Comparison of ENCODE assay signal across 9 mouse cellular contexts in the genomic region with DNA sequence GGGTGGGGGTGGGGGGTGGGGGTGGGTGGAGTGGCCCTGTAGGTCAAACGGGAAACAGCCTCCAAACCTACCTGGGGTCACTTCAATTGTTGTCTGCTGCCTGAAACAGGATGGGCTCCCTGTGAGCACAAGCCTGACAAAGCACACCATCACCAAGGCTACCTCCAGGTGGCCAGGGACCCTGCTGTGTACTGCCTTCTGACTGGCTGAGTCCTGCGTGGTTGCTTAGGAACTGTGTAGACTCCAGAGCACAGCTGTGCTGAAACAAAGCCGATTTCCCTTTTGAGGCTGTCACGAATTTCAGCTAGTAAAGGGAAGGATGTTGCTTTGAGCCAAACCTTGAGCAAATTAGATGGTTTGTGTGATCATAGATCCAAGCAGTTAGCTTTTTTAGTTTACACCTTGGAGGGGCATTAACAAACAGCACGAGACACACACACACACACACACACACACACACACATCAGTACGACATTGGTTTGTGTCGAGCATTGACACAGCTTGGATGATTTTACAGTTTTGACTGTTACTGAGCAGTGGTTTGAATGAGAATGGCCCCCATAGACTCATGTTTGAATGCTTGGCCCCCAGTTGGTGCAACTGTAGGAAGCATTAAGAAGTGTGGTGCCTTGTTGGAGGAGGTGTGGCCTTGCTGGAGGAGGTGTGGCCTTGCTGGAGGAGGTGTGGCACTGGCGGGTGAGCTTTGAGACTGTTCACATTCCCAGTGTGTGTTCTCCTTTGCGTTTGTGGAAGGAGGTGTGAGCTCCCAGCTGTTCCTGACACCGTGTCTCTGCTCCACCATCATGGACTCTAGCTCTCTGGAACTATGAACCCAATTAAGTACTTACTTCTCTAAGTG. TPM values are rescaled to one million over a fixed set of nuclear protein-coding genes. Genes with fewer than 3 reads are reported as not detected.
DNase-seq lines count a peak whose midpoint lies in the region; ATAC-seq and TF ChIP-seq lines count a peak whose summit lies in the region.
"Had no signal": no experiment of that assay in that cellular context is flagged by ENCODE, and none has a peak within 500 bp of the region (broad histone marks: within the 10 kb centered on the region; RNA-seq: fewer than 3 reads in every experiment).

No protein-coding gene starts in this region.

- peak; percentile 83 for ATAC-seq in kidney, embryonic 14.5 days (ENCODE audit: low FRiP score, low TSS enrichment)
- peak; percentile 77 for ATAC-seq in erythroblast, adult 5-6 weeks (replicated peaks; ENCODE audit: low FRiP score, poor library complexity, severe bottlenecking)
- ATAC-seq in intestine, embryonic 15.5 days = peak; percentile 85
- peak; percentile 83 for ATAC-seq in liver, embryonic 12.5 days

- peaks cover 6% of the 10 kb centered on the region; the same call in 1 of the 2 replicates for H3K4me1 ChIP-seq in kidney, embryonic 14.5 days (ENCODE audit: control insufficient read depth, insufficient read depth, low read length)
- peaks cover 4% of the 10 kb centered on the region; the same call in 1 of the 2 replicates for H3K4me1 ChIP-seq in intestine, embryonic 15.5 days (replicated peaks)
- H3K4me1 ChIP-seq in liver, embryonic 12.5 days = peaks cover 27% of the 10 kb centered on the region

- intact Hi-C loops in gastrocnemius, adult 2 months (cut with DNase I) = no loop called here

- H3K4me3 ChIP-seq in kidney, embryonic 14.5 days (ENCODE audit: low read length) = no peak overlapping the region
- H3K4me3 ChIP-seq in intestine, embryonic 15.5 days (replicated peaks) = no peak overlapping the region
- H3K4me3 ChIP-seq in liver, embryonic 12.5 days = no peak overlapping the region
- H3K4me3 ChIP-seq in gastrocnemius, adult 2 months = no peak overlapping the region

- no peaks in the 10 kb centered on the region for H3K9me3 ChIP-seq in kidney, embryonic 14.5 days (ENCODE audit: control insufficient read depth, low read length)
- H3K9me3 ChIP-seq in intestine, embryonic 15.5 days = no peaks in the 10 kb centered on the region
- no peaks in the 10 kb centered on the region for H3K9me3 ChIP-seq in liver, embryonic 12.5 days (replicated peaks)

- 0 out of 2 replicates have a peak overlapping the region, but pooled peaks have one; percentile 8 for H3K4me2 ChIP-seq in kidney, embryonic 14.5 days (replicated peaks; ENCODE audit: low read depth, low read length)
- no peak overlapping the region for H3K4me2 ChIP-seq in intestine, embryonic 15.5 days (replicated peaks)
- H3K4me2 ChIP-seq in liver, embryonic 12.5 days = peak overlapping the region; percentile 30

- no peak overlapping the region for H3K27ac ChIP-seq in kidney, embryonic 14.5 days (ENCODE audit: low read depth, low read length)
- H3K27ac ChIP-seq in intestine, embryonic 15.5 days = no peak overlapping the region
- no peak overlapping the region for H3K27ac ChIP-seq in liver, embryonic 12.5 days
- no peak overlapping the region for H3K27ac ChIP-seq in gastrocnemius, adult 2 months

- no peak overlapping the region for H3K9ac ChIP-seq in kidney, embryonic 14.5 days (ENCODE audit: low read depth, low read length)
- H3K9ac ChIP-seq in intestine, embryonic 15.5 days = no peak overlapping the region
- H3K9ac ChIP-seq in liver, embryonic 12.5 days = no peak overlapping the region

- TF ChIP-seq CTCF in gastrocnemius, adult 2 months (IDR thresholded peaks at IDR 0.05) = no peak

- H3K36me3 ChIP-seq in kidney, embryonic 14.5 days (ENCODE audit: control insufficient read depth, insufficient read depth, low read length) = no peaks in the 10 kb centered on the region
- no peaks in the 10 kb centered on the region for H3K36me3 ChIP-seq in intestine, embryonic 15.5 days
- no peaks in the 10 kb centered on the region for H3K36me3 ChIP-seq in liver, embryonic 12.5 days

- no peaks in the 10 kb centered on the region for H3K27me3 ChIP-seq in kidney, embryonic 14.5 days (ENCODE audit: control insufficient read depth, insufficient read depth, low read length)
- H3K27me3 ChIP-seq in intestine, embryonic 15.5 days (replicated peaks) = no peaks in the 10 kb centered on the region
- 0 out of 2 replicates have a peak, but pooled peaks cover 4% of the 10 kb centered on the region for H3K27me3 ChIP-seq in liver, embryonic 12.5 days (replicated peaks)

- WGBS in kidney, embryonic 14.5 days = 8% methylated on average over 10 of the region's 10 CpGs
- 10% methylated on average over 10 of the region's 10 CpGs for WGBS in intestine, embryonic 15.5 days
- WGBS in liver, embryonic 12.5 days (ENCODE audit: insufficient replicate concordance) = 23% methylated on average over 10 of the region's 10 CpGs

- no peak for DNase-seq in kidney, postnatal 10 days
- DNase-seq in retina, postnatal 1 day = peak; percentile 92
- DNase-seq in gastrocnemius, adult 2 months = no peak
- DNase-seq in B cell, adult 2 months = no peak

RNA-seq across cellular contexts. Expression of a gene that starts 11.8 kb away (rescaled TPM):
- polyA plus RNA-seq in kidney, embryonic 14.5 days (2014; fragmentation: Nextera tagmentation; extraction: Ambion mirVana) = not detected in 2 replicates
- total RNA-seq in erythroblast, adult 5-6 weeks (2015; ENCODE audit: low replicate concordance) = not detected in 2 replicates
- not detected in 2 replicates for total RNA-seq in erythroblast, adult 5-6 weeks (2017; ENCODE audit: low replicate concordance)
- polyA plus RNA-seq in intestine, embryonic 15.5 days (2015; fragmentation: Nextera tagmentation; extraction: Ambion mirVana) = not detected in 2 replicates
- not detected in 2 replicates for polyA plus RNA-seq in liver, embryonic 12.5 days (2016; fragmentation: Nextera tagmentation; extraction: Ambion mirVana)
- total RNA-seq in gastrocnemius, adult 2 months (2021) = not detected
- total RNA-seq: neutrophil, adult 5-6 weeks had no signal
